Mouse (Mus musculus) kidney, embryonic 14.5 days (tissue): ENCODE measurements around the gene Uggt1. TPM values are rescaled to one million over a fixed set of nuclear protein-coding genes. Genes with fewer than 3 reads are reported as not detected.

Experiments
- ATAC-seq: fragments of 200-750 bp; cut with Nextera tagmentation; 2 replicates; pipeline ENCODE4 v1.8.0; 2017; ENCODE audit warnings: moderate number of reproducible peaks, mild to moderate bottlenecking, moderate TSS enrichment, moderate library complexity; ENCODE audit not compliant: low FRiP score, low TSS enrichment
- H3K27ac ChIP-seq: fragments of 300-500 bp; sonication (generic); 2 replicates; pipeline ENCODE4 v1.5.1; 2014; ENCODE audit warnings: low read depth, mild to moderate bottlenecking, low read length, moderate library complexity, mixed read lengths
- H3K27me3 ChIP-seq: fragments of 300-500 bp; sonication (generic); 2 replicates; pipeline ENCODE4 v1.6.1; 2014; ENCODE audit warnings: mild to moderate bottlenecking, low read length; ENCODE audit not compliant: control insufficient read depth, insufficient read depth
- H3K36me3 ChIP-seq: fragments of 300-500 bp; sonication (generic); 2 replicates; pipeline ENCODE4 v1.6.1; 2014; ENCODE audit warnings: low read length, mixed read lengths; ENCODE audit not compliant: control insufficient read depth, insufficient read depth
- H3K4me1 ChIP-seq: fragments of 300-500 bp; sonication (generic); 2 replicates; pipeline ENCODE4 v1.6.1; 2014; ENCODE audit warnings: low read length, mixed read lengths; ENCODE audit not compliant: control insufficient read depth, insufficient read depth
- H3K4me2 ChIP-seq: fragments of 300-500 bp; sonication (generic); replicated peaks from 2 replicates; pipeline ENCODE4 v1.6.1; 2014; ENCODE audit warnings: low read depth, mild to moderate bottlenecking, low read length
- H3K4me3 ChIP-seq: fragments of 300-500 bp; sonication (generic); 2 replicates; pipeline ENCODE4 v1.5.1; 2014; ENCODE audit warnings: mild to moderate bottlenecking, low read length
- H3K9ac ChIP-seq: fragments of 300-500 bp; sonication (generic); 2 replicates; pipeline ENCODE4 v1.6.1; 2014; ENCODE audit warnings: low read depth, mild to moderate bottlenecking, low read length, moderate library complexity
- H3K9me3 ChIP-seq: fragments of 300-500 bp; sonication (generic); 2 replicates; pipeline ENCODE4 v1.6.1; 2016; ENCODE audit warnings: low read length; ENCODE audit not compliant: control insufficient read depth
- WGBS: fragments of 180-500 bp; shearing (Covaris S2); extraction: QIAGEN DNeasy Blood & Tissue Kit; methylation state at CpG from one replicate; pipeline ENCODE4 v1.1.7; 2014; 5-methylcytosine and 5-hydroxymethylcytosine counted together
- polyA plus RNA-seq: library from polyadenylated mRNA; unstranded; fragments of >200 nt; fragmentation: Nextera tagmentation; extraction: Ambion mirVana; gene quantifications from 2 replicates; pipeline ENCODE4 v1.2.1, GENCODE M21; 2014

The Uggt1 gene
- polyA plus RNA-seq, 1 experiment from 2014 or later: 81.1 TPM

DNA sequence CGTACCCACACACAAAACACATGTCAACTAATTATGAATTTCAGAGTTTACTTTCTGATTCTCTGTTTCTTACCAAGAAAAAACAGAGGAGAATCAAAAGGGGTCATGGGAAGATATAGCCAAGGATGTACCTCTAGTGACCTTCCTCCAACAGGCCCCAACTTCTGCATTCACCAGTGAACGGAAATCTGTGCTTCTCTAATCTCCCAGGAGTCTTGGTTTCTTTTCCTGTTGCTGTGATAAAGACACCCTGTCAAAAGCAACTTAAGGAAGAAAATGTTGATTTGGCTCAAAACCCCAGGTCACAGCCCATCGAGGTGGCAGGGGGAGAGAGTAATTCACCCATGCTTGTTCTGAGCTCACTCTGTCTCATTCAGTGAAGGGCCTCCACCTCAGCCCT is 110.9 kb downstream of the Uggt1 start:
- H3K27ac ChIP-seq: no peak overlapping the region
- H3K9me3 ChIP-seq: no peaks in the 10 kb centered on the region
- peaks cover 18% of the 10 kb centered on the region for H3K4me1 ChIP-seq
- WGBS: 66% methylated on average over 3 of the region's 3 CpGs
- H3K9ac ChIP-seq: no peak overlapping the region
- no peaks in the 10 kb centered on the region for H3K36me3 ChIP-seq
- no peak overlapping the region for H3K4me2 ChIP-seq
- ATAC-seq: no peak
- H3K27me3 ChIP-seq: no peaks in the 10 kb centered on the region
- H3K4me3 ChIP-seq: no peak overlapping the region

DNA sequence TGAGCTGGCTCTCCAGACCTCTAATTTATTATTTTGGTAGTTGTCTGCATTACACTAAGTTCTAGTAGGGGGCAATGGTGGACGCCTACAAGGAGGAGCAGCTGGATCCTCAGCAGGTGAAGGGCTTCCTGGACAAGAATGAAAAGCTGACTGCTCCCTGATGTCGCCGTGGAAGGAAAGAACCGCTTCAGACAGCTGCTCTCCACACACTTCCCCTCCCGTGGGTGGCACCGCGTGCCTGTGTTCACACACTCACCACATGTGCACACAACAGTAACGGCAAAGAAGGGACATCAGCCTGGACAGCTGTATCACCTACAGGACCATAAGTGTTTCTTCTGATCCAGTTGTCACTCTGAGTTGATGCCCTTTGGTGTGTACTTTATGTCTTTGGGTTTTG is 111.5 kb downstream of the Uggt1 start:
- Histone ChIP-seq H3K9ac (no peak overlapping the region), H3K4me1 (peaks cover 22% of the 10 kb centered on the region), H3K36me3 (no peaks in the 10 kb centered on the region), H3K9me3 (no peaks in the 10 kb centered on the region), H3K27ac (no peak overlapping the region), H3K4me3 (no peak overlapping the region), H3K27me3 (no peaks in the 10 kb centered on the region), H3K4me2 (no peak overlapping the region)
- WGBS: 81% methylated on average over 8 of the region's 8 CpGs
- no peak for ATAC-seq

DNA sequence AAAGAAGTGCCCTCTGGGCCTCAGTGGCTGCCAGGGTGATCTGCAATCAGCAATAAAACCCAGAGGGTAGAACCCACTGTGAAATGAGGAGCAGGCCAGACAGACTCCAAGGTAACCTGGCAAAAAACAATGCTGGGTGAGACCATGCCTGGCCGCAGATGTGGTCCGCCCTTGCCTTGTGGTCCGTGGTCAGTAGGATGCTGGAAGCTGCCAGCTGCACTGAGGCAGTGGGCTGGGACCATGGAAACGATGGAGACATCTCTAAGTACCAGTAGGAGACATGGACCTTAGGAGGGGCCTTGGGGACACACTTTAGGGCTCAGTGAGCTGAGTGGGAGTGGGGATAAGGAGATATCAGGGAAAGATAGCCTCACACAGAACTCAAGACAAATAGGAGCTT is 112.3 kb downstream of the Uggt1 start:
- Histone ChIP-seq H3K36me3 (no peaks in the 10 kb centered on the region), H3K27ac (no peak overlapping the region), H3K4me3 (no peak overlapping the region), H3K4me1 (peaks cover 22% of the 10 kb centered on the region), H3K9ac (no peak overlapping the region), H3K9me3 (no peaks in the 10 kb centered on the region), H3K27me3 (no peaks in the 10 kb centered on the region), H3K4me2 (no peak overlapping the region)
- WGBS: 67% methylated on average over 4 of the region's 4 CpGs
- ATAC-seq: no peak

DNA sequence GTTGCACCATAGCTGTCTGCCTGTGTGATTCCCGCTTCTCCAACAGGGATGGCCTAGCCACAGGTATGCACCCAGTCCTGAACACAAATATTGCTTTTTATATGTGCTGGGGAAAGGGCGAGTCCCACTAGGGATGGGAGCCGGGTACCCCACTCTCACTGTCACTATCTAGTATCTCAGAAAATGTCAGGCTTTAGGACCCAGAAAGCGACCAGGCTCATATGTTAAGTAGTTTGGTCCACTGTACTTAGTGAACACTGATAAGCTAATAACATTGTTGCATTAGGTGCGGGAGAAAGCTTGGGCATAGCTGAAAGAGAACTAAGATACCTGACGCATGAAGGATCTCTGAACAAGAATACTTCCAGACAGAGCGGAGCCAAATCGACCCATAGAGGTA is 112.8 kb downstream of the Uggt1 start:
- 65% methylated on average over 8 of the region's 8 CpGs for WGBS

DNA sequence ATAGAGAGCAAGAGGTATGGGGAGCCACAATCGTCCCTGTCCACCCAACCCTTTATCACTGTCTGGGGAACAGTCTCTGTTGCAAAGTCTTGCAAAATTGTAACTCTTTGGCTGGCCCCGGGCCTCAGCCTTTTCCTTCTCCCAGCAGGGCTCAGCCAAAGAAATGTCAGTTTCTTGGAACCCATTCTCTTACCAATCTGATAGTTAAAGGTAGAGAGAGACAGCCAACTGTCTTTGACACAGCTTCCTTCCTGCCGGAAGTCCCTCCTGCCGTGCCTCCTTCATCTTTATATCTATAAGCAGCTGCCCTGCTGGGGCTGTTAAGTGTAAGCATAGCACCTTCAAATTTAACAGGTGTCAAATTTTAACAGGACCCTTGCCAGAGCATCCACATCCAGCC is 113.4 kb downstream of the Uggt1 start:
- WGBS: 51% methylated on average over 4 of the region's 4 CpGs
- Histone ChIP-seq H3K27ac (no peak overlapping the region), H3K36me3 (no peaks in the 10 kb centered on the region), H3K4me2 (no peak overlapping the region), H3K4me3 (no peak overlapping the region), H3K4me1 (peaks cover 22% of the 10 kb centered on the region), H3K9me3 (no peaks in the 10 kb centered on the region), H3K9ac (no peak overlapping the region), H3K27me3 (no peaks in the 10 kb centered on the region)
- ATAC-seq: no peak

More for the DNA sequence above, 112.8 kb downstream of the Uggt1 start:
- no peak overlapping the region for H3K27ac ChIP-seq
- H3K4me1 ChIP-seq: peaks cover 22% of the 10 kb centered on the region
- H3K4me2 ChIP-seq: no peak overlapping the region
- no peaks in the 10 kb centered on the region for H3K27me3 ChIP-seq
- no peak for ATAC-seq
- H3K4me3 ChIP-seq: no peak overlapping the region
- H3K36me3 ChIP-seq: no peaks in the 10 kb centered on the region
- no peak overlapping the region for H3K9ac ChIP-seq
- H3K9me3 ChIP-seq: no peaks in the 10 kb centered on the region

DNA sequence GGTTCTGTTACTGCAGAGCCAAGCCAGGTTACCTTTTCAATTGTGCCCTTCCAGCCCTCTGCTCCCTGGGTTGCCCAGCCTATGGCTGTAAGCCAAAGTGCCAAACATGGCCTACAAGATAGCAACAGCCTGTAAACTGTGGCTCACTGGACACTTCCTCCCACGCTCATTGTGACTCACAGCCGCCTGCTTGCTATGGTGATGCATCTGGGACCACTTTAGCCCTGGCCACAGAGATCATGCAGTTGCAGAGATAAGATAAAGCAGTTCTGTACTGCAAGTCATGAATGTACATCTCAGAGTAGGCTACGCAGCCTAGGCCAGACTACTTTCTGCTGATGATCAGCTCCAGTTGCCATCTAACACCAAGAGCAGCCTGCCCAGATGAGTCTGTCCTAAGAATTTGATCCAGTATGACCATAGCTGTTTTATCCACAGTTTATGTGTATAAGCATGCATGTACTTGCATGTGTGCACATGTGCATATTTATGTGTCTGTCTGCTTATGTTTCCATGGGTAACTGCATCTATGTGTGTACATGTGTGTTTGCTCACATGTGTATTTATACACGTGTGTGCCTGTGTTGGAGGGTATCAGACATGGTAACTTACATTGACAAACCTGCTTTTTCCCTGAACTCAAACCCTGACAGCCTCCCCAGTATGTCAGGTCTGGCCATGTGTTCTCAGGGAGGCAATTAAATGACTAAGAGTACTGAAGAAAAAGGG is 114.0 kb downstream of the Uggt1 start:
- Histone ChIP-seq H3K4me2 (no peak overlapping the region), H3K9ac (no peak overlapping the region), H3K27ac (no peak overlapping the region), H3K27me3 (no peaks in the 10 kb centered on the region), H3K36me3 (no peaks in the 10 kb centered on the region), H3K4me3 (no peak overlapping the region), H3K9me3 (no peaks in the 10 kb centered on the region), H3K4me1 (peaks cover 22% of the 10 kb centered on the region)
- no peak for ATAC-seq
- WGBS: 92% methylated on average over 4 of the region's 4 CpGs

DNA sequence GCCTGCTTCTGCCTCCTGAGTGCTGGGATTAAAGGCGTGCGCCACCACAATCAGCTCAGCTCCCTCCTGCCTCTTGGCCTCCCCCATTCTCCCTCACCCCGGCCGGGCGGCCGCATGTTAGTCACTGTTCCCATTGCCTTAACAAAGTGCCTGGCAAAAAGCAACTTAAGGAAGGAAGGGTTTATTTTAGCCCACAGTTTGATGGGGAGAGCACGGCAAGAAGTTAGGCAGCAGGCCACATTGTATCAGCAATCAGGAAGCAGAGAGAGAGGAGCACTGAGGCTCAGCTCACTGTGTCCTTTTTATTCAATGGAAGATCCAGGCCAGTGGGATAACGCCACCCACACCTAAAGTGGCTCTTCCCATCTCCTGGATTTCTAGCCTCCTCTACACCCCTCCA is 114.6 kb downstream of the Uggt1 start:
- Histone ChIP-seq H3K9me3 (no peaks in the 10 kb centered on the region), H3K27me3 (no peaks in the 10 kb centered on the region), H3K36me3 (no peaks in the 10 kb centered on the region), H3K27ac (no peak overlapping the region), H3K9ac (no peak overlapping the region), H3K4me3 (no peak overlapping the region), H3K4me2 (no peak overlapping the region), H3K4me1 (peaks cover 22% of the 10 kb centered on the region)
- ATAC-seq: no peak
- WGBS: 93% methylated on average over 8 of the region's 8 CpGs

DNA sequence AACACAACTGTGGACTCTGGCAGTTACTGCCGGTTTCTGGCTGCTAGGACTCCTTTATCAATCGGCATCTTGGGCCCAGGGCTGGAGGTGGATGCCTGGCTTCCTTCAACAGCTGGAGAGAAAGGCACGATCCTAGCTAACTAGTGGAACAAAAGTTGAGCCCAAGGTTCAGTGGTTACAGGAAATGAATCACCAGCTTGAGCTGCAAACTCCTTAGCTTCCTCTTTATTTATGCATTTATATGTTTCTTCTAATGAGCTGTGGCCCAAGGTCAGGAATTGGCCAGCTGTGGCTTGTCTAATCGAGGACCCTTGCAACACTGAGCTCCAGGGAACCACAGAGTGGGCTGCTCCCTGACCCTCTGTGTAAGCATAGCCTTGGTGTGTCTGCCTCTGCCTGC is 115.4 kb downstream of the Uggt1 start:
- Histone ChIP-seq H3K9ac (no peak overlapping the region), H3K36me3 (no peaks in the 10 kb centered on the region), H3K4me1 (peaks cover 22% of the 10 kb centered on the region), H3K4me2 (no peak overlapping the region), H3K4me3 (no peak overlapping the region), H3K9me3 (no peaks in the 10 kb centered on the region; the same call in 1 of the 2 replicates), H3K27ac (peak overlapping the region; percentile 70), H3K27me3 (no peaks in the 10 kb centered on the region)
- 2% methylated on average over 4 of the region's 4 CpGs for WGBS
- peak; percentile 88 for ATAC-seq

DNA sequence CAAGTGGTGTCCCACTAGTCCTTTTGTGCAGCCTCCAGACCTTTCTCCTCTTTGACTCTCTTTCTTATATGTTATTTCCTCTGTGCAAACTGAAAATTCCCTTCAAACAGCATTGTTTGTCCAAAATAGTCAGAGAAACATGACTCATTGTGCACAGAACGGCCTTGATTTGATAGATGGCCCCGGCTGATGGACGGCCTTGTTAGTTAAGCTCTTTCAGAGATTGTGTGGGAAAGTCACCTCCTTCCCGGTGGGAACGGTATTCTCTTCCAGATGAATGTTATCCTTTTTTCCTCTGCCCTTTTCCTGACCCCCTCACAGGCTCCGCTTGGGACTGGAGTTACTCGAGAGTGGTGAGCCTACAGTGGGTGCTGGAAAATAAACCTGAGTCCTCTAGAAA is 119.4 kb downstream of the Uggt1 start:
- Histone ChIP-seq H3K4me2 (no peak overlapping the region), H3K4me1 (peaks cover 10% of the 10 kb centered on the region), H3K27me3 (no peaks in the 10 kb centered on the region), H3K9ac (no peak overlapping the region), H3K9me3 (no peaks in the 10 kb centered on the region; the same call in 1 of the 2 replicates), H3K27ac (no peak overlapping the region), H3K4me3 (no peak overlapping the region), H3K36me3 (no peaks in the 10 kb centered on the region)
- 28% methylated on average over 7 of the region's 7 CpGs for WGBS
- ATAC-seq: no peak
